Mouse (Mus musculus): ENCODE measurements at regions not wholly inside any gene's neighbourhood (a gene's known extent, or its start where the extent isn't known, plus 50 kb on each side); places are given as distances from the start of the nearest gene placed in this dataset.

DNA sequence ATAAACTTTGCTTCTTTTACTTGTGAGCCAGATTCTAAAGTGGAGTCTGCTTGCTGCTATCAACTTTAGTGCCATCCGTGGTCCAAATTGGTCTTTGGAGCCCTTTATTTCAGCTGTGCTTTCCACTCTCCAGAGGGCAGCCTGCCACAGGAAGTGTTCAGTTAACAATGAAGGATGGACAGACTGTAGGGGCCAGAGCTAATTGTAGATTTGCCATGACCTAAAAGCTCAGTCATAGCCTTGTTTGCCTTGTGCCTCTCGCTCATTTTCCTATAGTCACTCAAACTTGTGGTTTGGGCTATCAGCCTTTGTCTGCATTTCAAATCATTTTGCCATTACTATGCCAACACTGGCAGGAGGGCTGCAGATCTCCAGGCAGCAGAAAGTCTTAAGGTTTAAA is 131.8 kb upstream of the Vegfc start:
- no peak for ATAC-seq (replicated peaks; ENCODE audit: low FRiP score, low TSS enrichment, poor library complexity, severe bottlenecking)

DNA sequence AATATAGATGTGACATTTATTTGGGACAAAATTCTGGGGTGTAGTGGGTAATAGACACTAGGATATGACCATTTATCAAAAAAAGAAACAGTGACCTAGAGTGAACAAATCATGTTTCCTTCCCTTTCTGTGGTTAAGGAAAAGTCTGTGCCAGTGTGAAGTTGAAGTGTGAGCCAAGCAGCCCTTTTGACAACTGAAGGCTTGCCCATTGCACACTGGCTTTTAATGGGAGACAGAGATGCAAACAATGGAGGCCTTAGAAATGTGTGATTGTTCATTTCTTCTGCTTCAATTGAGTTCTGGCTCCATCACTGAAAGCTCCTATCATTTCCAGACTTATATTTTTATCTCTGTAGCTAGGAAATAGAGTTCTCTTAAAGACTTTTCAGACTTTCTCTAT is 130.0 kb upstream of the Vegfc start:
- no peak for ATAC-seq (replicated peaks; ENCODE audit: low FRiP score, low TSS enrichment, poor library complexity, severe bottlenecking)

DNA sequence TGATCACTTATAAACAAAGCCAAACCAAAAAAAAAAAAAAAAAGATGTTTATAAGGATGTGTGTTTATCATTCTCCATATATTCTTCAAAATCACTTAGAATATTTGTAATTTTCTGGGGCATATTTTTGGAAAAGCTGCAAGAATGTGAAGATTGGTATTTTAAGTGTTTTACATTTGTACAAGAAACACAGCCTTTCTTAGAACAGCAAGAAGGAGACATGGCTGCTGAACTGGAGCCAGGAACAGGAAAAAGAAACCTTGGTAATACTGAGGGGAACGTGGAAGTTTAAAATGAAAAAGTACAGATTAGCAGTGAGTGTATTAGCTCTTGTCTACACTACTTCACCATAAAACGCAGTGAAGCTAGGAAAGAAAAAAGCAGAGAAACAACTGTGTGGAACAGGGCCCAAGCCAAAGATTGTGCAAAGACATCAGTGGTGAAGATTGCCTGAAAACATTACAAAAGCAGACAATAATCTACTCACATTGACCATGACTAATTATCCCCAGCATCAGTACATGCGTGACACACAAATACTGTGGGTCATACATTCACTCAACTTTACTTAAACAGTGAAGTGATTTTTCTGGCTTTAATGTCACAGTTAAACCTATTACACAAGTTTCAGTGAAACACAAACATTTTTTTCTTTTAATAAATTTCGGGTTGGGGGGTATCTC is 122.8 kb upstream of the Vegfc start:
- ATAC-seq (replicated peaks; ENCODE audit: low FRiP score, low TSS enrichment, poor library complexity, severe bottlenecking), result no peak

DNA sequence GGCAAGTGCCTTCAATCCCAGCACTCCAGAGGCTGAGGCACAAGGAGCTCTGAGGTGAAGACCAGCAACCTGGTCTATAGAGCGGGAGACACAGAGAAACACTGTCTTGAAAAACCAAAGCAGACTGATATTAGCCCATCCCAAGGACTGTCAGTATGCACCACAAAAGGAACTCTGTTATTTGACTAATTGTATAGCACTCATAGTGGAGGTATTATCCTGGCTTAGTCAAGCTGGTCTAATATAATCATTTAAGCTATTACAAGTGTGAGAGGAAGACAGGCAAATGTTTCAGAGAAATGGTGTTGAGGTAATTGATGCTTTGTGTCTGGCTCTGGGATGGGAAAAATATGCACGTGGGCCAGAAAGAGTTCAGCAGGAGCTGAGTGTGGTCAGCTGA is 121.3 kb upstream of the Vegfc start:
- no peak for ATAC-seq (replicated peaks; ENCODE audit: low FRiP score, low TSS enrichment, poor library complexity, severe bottlenecking)

DNA sequence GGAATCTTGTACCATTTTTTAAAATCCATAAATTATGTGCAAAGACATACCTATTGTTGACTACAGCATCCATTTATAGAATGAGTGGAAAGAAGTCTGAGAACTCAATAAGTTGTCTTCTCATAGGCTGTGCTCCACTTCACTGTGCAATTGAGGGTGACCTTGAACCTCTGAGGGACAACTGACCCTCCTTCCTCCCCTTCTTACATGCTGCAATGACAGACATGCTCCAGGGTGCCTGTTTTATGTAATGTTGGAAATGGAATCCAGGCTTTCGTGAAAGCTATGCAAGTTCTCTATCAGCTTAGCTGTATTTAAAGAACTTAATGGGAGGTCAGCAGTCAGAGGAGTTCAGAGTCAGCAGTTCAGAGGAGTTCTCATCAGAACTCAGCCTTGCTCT is 118.9 kb upstream of the Vegfc start:
- no peak for ATAC-seq (replicated peaks; ENCODE audit: low FRiP score, low TSS enrichment, poor library complexity, severe bottlenecking)

DNA sequence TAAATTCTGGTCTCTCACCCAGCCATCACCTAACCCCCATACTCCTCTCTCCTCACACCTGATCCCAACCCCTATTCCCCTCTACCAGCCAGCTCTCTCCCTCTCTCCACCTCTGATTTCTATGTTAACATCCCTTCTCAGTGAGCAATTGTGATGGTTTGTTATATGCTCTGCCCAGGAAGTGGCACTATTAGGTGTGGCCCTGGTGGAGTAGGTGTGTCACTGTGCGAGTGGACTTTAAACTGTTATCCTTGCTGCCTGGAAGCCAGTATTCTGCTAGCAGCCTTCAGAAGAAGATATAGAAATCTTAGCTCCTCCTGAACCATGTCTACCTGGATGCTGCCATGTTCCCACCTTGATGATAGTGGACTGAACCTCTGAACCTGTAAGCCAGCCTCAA is 114.4 kb upstream of the Vegfc start:
- no peak for ATAC-seq (replicated peaks; ENCODE audit: low FRiP score, low TSS enrichment, poor library complexity, severe bottlenecking)

DNA sequence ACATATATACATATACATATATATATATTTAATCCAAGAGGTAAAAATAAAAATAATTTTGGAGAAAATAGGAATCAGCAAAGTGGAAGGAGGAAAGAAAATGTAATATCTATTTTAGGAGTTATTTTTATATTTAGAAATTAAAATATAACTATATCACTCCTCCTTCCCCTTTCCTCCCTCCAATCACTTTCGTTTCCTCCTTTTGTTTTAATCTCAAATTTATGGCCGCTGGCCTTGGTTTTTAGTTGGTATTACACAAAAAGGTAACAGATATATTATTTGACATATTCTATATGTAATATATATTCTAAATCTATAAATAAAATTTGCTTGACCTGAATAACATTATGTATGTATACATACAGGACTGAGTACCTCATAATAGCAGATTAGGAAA is 93.1 kb upstream of the Vegfc start:
- ATAC-seq (replicated peaks; ENCODE audit: low FRiP score, low TSS enrichment, poor library complexity, severe bottlenecking), result no peak

DNA sequence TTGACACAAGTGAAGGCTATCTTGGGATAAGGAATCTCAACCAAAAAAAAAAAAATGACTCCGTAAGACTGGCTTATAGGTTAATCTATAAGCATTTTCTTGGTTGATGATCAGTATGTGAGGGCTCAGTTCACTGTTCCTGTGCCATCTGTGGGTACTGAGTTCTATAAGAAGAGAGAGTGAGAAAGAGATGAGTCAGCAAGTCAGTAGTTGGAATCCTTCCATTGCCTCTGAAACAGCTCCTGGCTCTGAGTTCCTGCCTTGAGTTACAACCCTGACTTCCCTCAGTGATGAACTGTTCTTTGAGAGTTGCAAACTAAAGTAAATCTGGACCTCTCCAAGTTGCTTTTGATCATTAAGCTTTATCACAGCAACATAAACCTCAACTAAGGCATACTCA is 91.7 kb upstream of the Vegfc start:
- ATAC-seq (replicated peaks; ENCODE audit: low FRiP score, low TSS enrichment, poor library complexity, severe bottlenecking), result no peak

DNA sequence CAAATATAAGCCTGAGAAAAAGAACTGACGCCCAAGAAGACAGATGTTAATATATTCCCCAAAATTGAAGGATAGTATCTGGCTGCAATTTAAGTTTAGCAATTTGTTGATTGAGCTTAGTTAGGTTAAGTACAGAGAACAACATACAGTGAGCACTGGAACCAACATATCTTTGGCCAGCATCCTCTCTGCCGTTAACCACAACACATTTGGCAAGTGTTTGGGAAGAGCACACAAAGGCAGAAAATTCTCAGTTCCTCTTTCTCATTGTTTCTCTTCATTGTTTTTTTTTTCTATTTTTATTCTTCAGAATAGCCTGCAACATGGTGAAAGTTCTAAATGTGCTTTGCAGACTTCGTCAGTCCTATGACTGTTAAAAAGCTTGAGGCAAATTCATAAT is 83.2 kb upstream of the Vegfc start:
- ATAC-seq (replicated peaks; ENCODE audit: low FRiP score, low TSS enrichment, poor library complexity, severe bottlenecking), result no peak

DNA sequence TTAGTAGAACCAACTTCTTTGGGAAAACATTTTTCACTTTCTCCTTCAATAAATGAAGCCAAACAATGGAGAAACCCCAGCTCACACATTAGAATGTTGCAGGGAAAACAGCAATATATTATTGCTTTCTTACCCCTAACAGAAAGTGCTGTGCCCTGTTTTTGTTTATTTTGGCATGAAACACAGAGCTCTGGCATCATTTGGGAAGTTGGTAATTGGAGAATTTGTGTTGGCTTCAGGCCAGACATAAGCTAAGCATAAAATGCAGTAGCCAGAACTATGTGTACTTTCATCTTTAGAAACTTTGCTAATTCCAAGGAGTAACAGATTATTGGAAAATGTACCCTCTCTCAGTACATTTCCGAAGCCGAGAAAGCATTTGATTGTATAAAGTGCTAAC is 79.9 kb upstream of the Vegfc start:
- ATAC-seq (replicated peaks; ENCODE audit: low FRiP score, low TSS enrichment, poor library complexity, severe bottlenecking), result no peak

DNA sequence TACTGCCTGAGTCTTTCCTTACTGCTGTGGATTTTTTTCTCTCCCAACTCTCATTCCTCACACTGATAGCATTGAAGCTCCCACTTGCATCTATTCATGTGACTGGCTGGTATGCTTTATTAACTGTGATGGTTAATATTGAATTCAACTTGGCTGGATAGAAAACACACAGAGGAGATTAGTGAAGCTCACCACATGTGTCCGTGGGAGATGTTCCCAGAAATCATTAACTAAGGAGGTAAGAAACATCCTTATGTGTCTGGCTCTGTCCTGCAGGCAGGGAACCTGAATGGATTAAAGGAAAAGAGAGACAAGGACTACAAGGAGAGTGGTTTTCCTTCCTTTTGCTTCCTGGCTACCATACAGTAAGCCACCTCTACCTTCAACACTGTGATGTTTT is 74.5 kb upstream of the Vegfc start:
- ATAC-seq (replicated peaks; ENCODE audit: low FRiP score, low TSS enrichment, poor library complexity, severe bottlenecking), result no peak

DNA sequence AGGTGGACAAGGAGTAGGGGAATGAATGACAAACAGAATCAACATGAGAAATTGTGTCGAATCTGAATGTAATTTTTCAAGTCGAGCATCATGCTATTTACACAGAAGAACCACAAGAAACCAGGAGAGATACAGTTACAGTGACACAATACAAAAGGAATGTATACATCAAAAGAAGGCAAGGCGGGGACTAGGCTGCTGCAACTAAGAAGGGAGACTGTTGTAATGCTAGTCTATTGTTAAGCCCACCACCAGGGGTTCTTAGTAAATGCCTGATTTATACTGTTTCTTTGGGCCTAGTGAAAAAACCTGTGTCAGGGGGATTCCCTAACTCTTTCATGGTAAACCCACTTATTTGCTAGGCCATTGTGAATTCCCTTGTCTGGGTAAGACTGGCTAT is 63.3 kb upstream of the Vegfc start:
- no peak for ATAC-seq (replicated peaks; ENCODE audit: low FRiP score, low TSS enrichment, poor library complexity, severe bottlenecking)

DNA sequence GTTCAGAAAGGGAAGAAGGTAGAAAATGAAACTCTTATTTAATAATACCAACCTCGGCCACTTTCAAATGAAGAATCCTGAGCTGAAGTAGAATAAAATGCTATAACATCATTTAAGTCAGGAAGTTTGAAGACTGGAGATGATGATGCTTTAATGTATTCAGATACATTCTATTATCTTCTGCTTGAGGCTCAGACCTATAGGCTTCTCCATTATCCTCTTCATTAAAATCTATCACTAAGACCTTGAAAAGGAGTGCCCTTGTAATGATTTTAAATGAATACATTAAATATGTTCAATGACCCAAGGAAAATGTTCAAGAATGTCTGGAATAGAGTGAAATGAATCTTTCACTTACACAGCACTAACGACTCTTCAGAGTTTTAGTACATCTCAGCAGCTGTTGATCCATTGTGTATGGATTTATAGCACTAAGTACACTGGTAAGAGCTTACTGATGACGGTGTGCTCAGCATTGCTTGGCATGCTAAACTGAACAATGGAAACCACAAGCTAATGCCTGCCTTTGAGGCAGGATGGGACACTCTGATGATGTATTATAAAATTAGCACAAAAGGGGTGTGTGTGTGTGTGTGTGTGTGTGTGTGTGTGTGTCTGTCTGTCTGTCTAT is 58.8 kb upstream of the Vegfc start:
- ATAC-seq (replicated peaks; ENCODE audit: low FRiP score, low TSS enrichment, poor library complexity, severe bottlenecking), result no peak
